Mouse (Mus musculus) CH12.LX (cell line): ENCODE measurements around the gene BC051142. TPM values are rescaled to one million over a fixed set of nuclear protein-coding genes. Genes with fewer than 3 reads are reported as not detected.

Experiments used
- DNase-seq: peaks from one replicate; pipeline ENCODE4 v3.0.0-alpha.2; 2013; ENCODE audit errors: extremely low read depth
- H3K27ac ChIP-seq: 2 replicates; pipeline ENCODE4 v1.5.1; 2012; ENCODE audit warnings: low read depth, mild to moderate bottlenecking, control low read depth, moderate library complexity; ENCODE audit not compliant: insufficient read depth
- H3K27me3 ChIP-seq: replicated peaks from 2 replicates; pipeline ENCODE3; 2012; ENCODE audit warnings: inconsistent platforms
- H3K36me3 ChIP-seq, 2 experiments: replicated peaks in 1 of 2; 2 replicates each; pipeline versions ENCODE3 to v1.6.1; 2012; ENCODE audit warnings: inconsistent platforms in 1 of 2, low read length in 1 of 2, mild to moderate bottlenecking in 1 of 2, mixed read lengths in 1 of 2, moderate library complexity in 1 of 2; ENCODE audit not compliant: control insufficient read depth in 1 of 2, insufficient read depth in 1 of 2
- H3K4me1 ChIP-seq, 2 experiments: 2 replicates each; pipeline ENCODE4 v1.6.1; 2012; ENCODE audit warnings: inconsistent platforms in 1 of 2, moderate library complexity in 1 of 2; ENCODE audit not compliant: insufficient read depth in 2 of 2, control insufficient read depth in 1 of 2
- H3K4me2 ChIP-seq: 2 replicates; pipeline ENCODE4 v1.6.1; 2012; ENCODE audit warnings: low read depth, mild to moderate bottlenecking, control low read depth; ENCODE audit not compliant: poor library complexity, insufficient read depth, severe bottlenecking
- H3K4me3 ChIP-seq, 3 experiments: fragments of 150-350 bp in 1 of 3; sonication (generic) in 1 of 3; replicated peaks in 1 of 3; 2 replicates each; pipeline versions ENCODE3 to v1.5.1; 2011 to 2012; ENCODE audit warnings: low read depth in 2 of 3, low read length in 2 of 3, mild to moderate bottlenecking in 2 of 3, moderate library complexity in 2 of 3, control low read depth in 1 of 3, improper control_type of control experiment in 1 of 3, inconsistent platforms in 1 of 3, mixed read lengths in 1 of 3; ENCODE audit not compliant: poor library complexity in 1 of 3
- H3K79me2 ChIP-seq: replicated peaks from 2 replicates; pipeline ENCODE4 v1.6.1; 2012; ENCODE audit warnings: mild to moderate bottlenecking, moderate library complexity; ENCODE audit not compliant: control insufficient read depth, poor library complexity, insufficient read depth, severe bottlenecking; ENCODE audit errors: extremely low read depth
- H3K9ac ChIP-seq: 2 replicates; pipeline ENCODE4 v1.6.1; 2012; ENCODE audit warnings: low read depth, mild to moderate bottlenecking, control low read depth, moderate library complexity; ENCODE audit not compliant: insufficient read depth
- H3K9me3 ChIP-seq: replicated peaks from 2 replicates; pipeline ENCODE3; 2012; ENCODE audit warnings: low read length, inconsistent platforms, mixed read lengths
- BHLHE40 ChIP-seq: IDR thresholded peaks from 2 replicates; pipeline ENCODE4 v1.6.1; 2011; ENCODE audit warnings: mild to moderate bottlenecking, low read depth, low read length, improper control_type of control experiment
- CHD1 ChIP-seq: IDR thresholded peaks from 2 replicates; pipeline ENCODE4 v1.6.1; 2012; ENCODE audit warnings: low read depth, low read length, improper control_type of control experiment, inconsistent platforms
- CHD2 ChIP-seq: IDR thresholded peaks from 2 replicates; pipeline ENCODE4 v1.6.1; 2011; ENCODE audit warnings: low read length, improper control_type of control experiment
- CTCF ChIP-seq, 2 experiments: IDR thresholded peaks in 1 of 2; conservative IDR thresholded peaks in 1 of 2; 2 replicates each; pipeline ENCODE4 v1.5.1; 2011 to 2012; ENCODE audit warnings: low read depth in 2 of 2, low read length in 2 of 2, improper control_type of control experiment in 1 of 2, inconsistent platforms in 1 of 2, mild to moderate bottlenecking in 1 of 2, moderate library complexity in 1 of 2
- E2F4 ChIP-seq: IDR thresholded peaks from 2 replicates; pipeline ENCODE4 v1.6.1; 2011; ENCODE audit warnings: low read depth, low read length, improper control_type of control experiment; ENCODE audit not compliant: insufficient replicate concordance
- ELF1 ChIP-seq: IDR thresholded peaks from 2 replicates; pipeline ENCODE4 v1.6.1; 2014; ENCODE audit warnings: low read depth, mild to moderate bottlenecking, inconsistent platforms, low read length, improper control_type of control experiment
- EP300 ChIP-seq: IDR thresholded peaks from 2 replicates; pipeline ENCODE4 v1.6.1; 2011; ENCODE audit warnings: low read length, improper control_type of control experiment
- GABPA ChIP-seq: IDR thresholded peaks from 2 replicates; pipeline ENCODE4 v1.6.1; 2012; ENCODE audit warnings: low read depth, low read length, improper control_type of control experiment, inconsistent platforms; ENCODE audit not compliant: insufficient replicate concordance
- HCFC1 ChIP-seq: IDR thresholded peaks from 2 replicates; pipeline ENCODE4 v1.6.1; 2012; ENCODE audit warnings: low read depth, mild to moderate bottlenecking, inconsistent platforms, low read length, improper control_type of control experiment
- IRF4 ChIP-seq: IDR thresholded peaks from 2 replicates; pipeline ENCODE4 v1.6.1; 2014; ENCODE audit warnings: low read depth, mild to moderate bottlenecking, inconsistent platforms, low read length, improper control_type of control experiment
- JUN ChIP-seq: IDR thresholded peaks from 2 replicates; pipeline ENCODE4 v1.6.1; 2011; ENCODE audit warnings: low read depth, mild to moderate bottlenecking, low read length, improper control_type of control experiment, moderate library complexity; ENCODE audit not compliant: insufficient read depth
- JUND ChIP-seq: conservative IDR thresholded peaks from 2 replicates; pipeline ENCODE4 v1.6.1; 2011; ENCODE audit warnings: low read depth, low read length, improper control_type of control experiment
- KAT2A ChIP-seq: IDR thresholded peaks from 2 replicates; pipeline ENCODE4 v1.6.1; 2012; ENCODE audit warnings: low read length, improper control_type of control experiment, inconsistent platforms; ENCODE audit not compliant: insufficient replicate concordance
- MAFK ChIP-seq: IDR thresholded peaks from 2 replicates; pipeline ENCODE4 v1.6.1; 2011; ENCODE audit warnings: low read length, improper control_type of control experiment; ENCODE audit not compliant: insufficient replicate concordance
- MAZ ChIP-seq: IDR thresholded peaks from 2 replicates; pipeline ENCODE4 v1.6.1; 2012; ENCODE audit warnings: low read depth, mild to moderate bottlenecking, inconsistent platforms, low read length, improper control_type of control experiment, moderate library complexity
- MXI1 ChIP-seq: IDR thresholded peaks from 2 replicates; pipeline ENCODE4 v1.6.1; 2011; ENCODE audit warnings: mild to moderate bottlenecking, low read depth, low read length, improper control_type of control experiment
- MYC ChIP-seq: IDR thresholded peaks from 2 replicates; pipeline ENCODE4 v1.6.1; 2011; ENCODE audit warnings: low read depth, mild to moderate bottlenecking, improper control_type of control experiment, low read length
- NELFE ChIP-seq: IDR thresholded peaks from 2 replicates; pipeline ENCODE4 v1.6.1; 2011; ENCODE audit warnings: low read depth, low read length, improper control_type of control experiment
- POLR2A ChIP-seq: IDR thresholded peaks from 2 replicates; pipeline ENCODE4 v1.6.1; 2011; ENCODE audit warnings: low read depth, mild to moderate bottlenecking, improper control_type of control experiment, low read length
- RAD21 ChIP-seq: IDR thresholded peaks from 2 replicates; pipeline ENCODE4 v1.6.1; 2011; ENCODE audit warnings: low read depth, mild to moderate bottlenecking, low read length, improper control_type of control experiment, moderate library complexity
- SIN3A ChIP-seq: IDR thresholded peaks from 2 replicates; pipeline ENCODE4 v1.6.1; 2012; ENCODE audit warnings: low read length, improper control_type of control experiment, inconsistent platforms
- TBP ChIP-seq: conservative IDR thresholded peaks from 2 replicates; pipeline ENCODE4 v1.6.1; 2011; ENCODE audit warnings: low read depth, low read length, improper control_type of control experiment
- UBTF ChIP-seq: IDR thresholded peaks from 2 replicates; pipeline ENCODE4 v1.6.1; 2012; ENCODE audit warnings: low read depth, mild to moderate bottlenecking, inconsistent platforms, low read length, improper control_type of control experiment, moderate library complexity
- USF2 ChIP-seq: conservative IDR thresholded peaks from 2 replicates; pipeline ENCODE4 v1.6.1; 2011; ENCODE audit warnings: low read depth, low read length, improper control_type of control experiment
- ZKSCAN1 ChIP-seq: IDR thresholded peaks from 2 replicates; pipeline ENCODE4 v1.6.1; 2012; ENCODE audit warnings: low read depth, inconsistent platforms, low read length, improper control_type of control experiment, borderline replicate concordance
- ZMIZ1 ChIP-seq: IDR thresholded peaks from 2 replicates; pipeline ENCODE4 v1.6.1; 2012; ENCODE audit warnings: low read depth, mild to moderate bottlenecking, inconsistent platforms, low read length, improper control_type of control experiment
- dilution Hi-C: fragments of 300-500 bp; cut with MboI; formaldehyde crosslinking; loops from 2 replicates; pipeline ENCODE4 v1.14.3; 2020; ENCODE audit warnings: low sequenced_read_pairs; ENCODE audit not compliant: extremely low pct_unique_long_range_greater_than_20kb, extremely low pct_ligation_motif_present
- in situ Hi-C: fragments of 300-500 bp; cut with MboI; formaldehyde crosslinking; loops from 3 replicates; pipeline ENCODE4 v1.14.3; 2019; ENCODE audit warnings: low sequenced_read_pairs, low pct_ligation_motif_present, low pct_unique_long_range_greater_than_20kb, mixed read lengths
- polyA plus RNA-seq: library from polyadenylated mRNA; unstranded; fragments of >175 nt; gene quantifications from 2 replicates; pipeline ENCODE4 v1.2.1, GENCODE M21; 2012; ENCODE audit warnings: low read depth; ENCODE audit not compliant: insufficient read length
- total RNA-seq, 2 experiments: library from RNA; depleted of rRNA; stranded (reverse); fragments of 300-350 nt in 1 of 2; fragments of >200 nt in 1 of 2; gene quantifications; 2 replicates each; pipeline ENCODE4 v1.2.3; 2012 to 2014

Gene BC051142
- total and polyA plus RNA-seq, 3 experiments: 0.28 to 0.83 TPM; not detected in 1

DNA sequence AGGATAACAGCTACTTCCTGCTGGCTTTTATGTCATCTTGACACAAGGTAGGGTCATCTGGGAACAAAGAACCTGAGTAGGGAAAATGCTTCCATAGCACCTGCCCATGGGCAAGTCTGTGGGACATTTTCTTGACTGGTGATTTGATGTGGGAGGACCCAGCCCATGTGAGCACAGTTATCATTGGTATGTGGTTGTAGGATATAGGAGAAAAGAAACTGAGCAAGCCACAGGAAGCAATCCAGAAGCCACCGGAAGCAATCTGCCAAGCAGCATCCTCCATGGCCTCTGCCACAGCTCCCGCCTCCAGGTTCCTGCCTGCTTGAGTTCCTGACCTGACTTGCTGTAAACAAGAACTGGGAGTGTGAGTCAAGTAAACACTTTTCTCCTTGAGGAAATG, 71.9 kb downstream of the BC051142 start:
- TF ChIP-seq IRF4 (no peak), CTCF (conservative IDR thresholded peaks at IDR 0.05 in 1 of 2, IDR thresholded peaks at IDR 0.05 in 1 of 2; ENCODE audit: low read depth in 2 of 2, low read length in 2 of 2) (no peak), RAD21 (no peak), HCFC1 (no peak), MAFK (no peak), POLR2A (no peak), BHLHE40 (no peak), JUN (no peak), MYC (no peak), UBTF (no peak), JUND (no peak), KAT2A (no peak), CHD2 (no peak), E2F4 (no peak)
- H3K27ac ChIP-seq: no peak overlapping the region
- H3K4me3 ChIP-seq: no peak overlapping the region
- peaks cover 0 to 3% of the 10 kb centered on the region in 2 experiments; a peak in 1 of 4 replicates for H3K4me1 ChIP-seq
- DNase-seq: no peak
- in situ Hi-C loops: loop anchor here (5.0 kb wide), 2 partner anchors 47 to 72 kb away; partner anchors contain the start of gene Btnl6
- no peak overlapping the region for H3K9ac ChIP-seq
- H3K9me3 ChIP-seq: no peaks in the 10 kb centered on the region
- H3K79me2 ChIP-seq: no peaks in the 10 kb centered on the region
- dilution Hi-C loops: no loop called here
- H3K27me3 ChIP-seq: peaks cover 73% of the 10 kb centered on the region
- H3K36me3 ChIP-seq: no peaks in the 10 kb centered on the region
- no peak overlapping the region for H3K4me2 ChIP-seq

DNA sequence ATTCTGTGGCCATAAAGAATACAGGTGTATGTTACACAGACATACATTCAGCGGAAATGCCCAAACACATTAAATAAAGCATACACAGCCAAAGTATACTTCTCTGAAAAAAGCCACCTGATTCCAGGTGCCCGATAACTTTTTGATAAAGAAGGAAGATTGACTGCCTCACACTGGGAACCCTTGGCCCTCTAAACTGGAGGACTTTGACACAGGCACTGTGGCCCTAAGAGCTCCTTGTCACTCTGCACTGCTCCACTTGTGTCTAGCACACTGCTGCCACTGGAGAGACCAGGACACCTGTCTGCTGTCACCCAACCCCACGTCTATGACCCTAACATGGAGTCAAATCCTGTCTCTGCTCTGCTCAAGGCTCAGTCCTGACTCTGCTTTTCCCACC, 76.4 kb downstream of the BC051142 start:
- Histone ChIP-seq H3K79me2 (no peaks in the 10 kb centered on the region), H3K4me2 (no peak overlapping the region), H3K4me1 (peaks cover 0 to 3% of the 10 kb centered on the region in 2 experiments; a peak in 1 of 4 replicates), H3K36me3 (no peaks in the 10 kb centered on the region), H3K27me3 (peaks cover 53% of the 10 kb centered on the region), H3K27ac (no peak overlapping the region), H3K9ac (no peak overlapping the region), H3K9me3 (no peaks in the 10 kb centered on the region), H3K4me3 (no peak overlapping the region)
- no peak for TF ChIP-seq SIN3A
- no peak for TF ChIP-seq MXI1
- no peak for TF ChIP-seq ZMIZ1
- TF ChIP-seq POLR2A: no peak
- TF ChIP-seq E2F4: no peak
- no peak for TF ChIP-seq TBP
- no peak for TF ChIP-seq ZKSCAN1
- no peak for TF ChIP-seq GABPA
- no peak for TF ChIP-seq ELF1
- no peak for TF ChIP-seq USF2
- no peak for TF ChIP-seq MAZ
- no peak for TF ChIP-seq NELFE
- TF ChIP-seq JUND: no peak
- TF ChIP-seq CHD1: no peak
- no peak for TF ChIP-seq EP300
- TF ChIP-seq JUN: no peak
- dilution Hi-C loops (no loop called here), in situ Hi-C loops (no loop called here)
- DNase-seq: no peak
